Mouse (Mus musculus) cerebellum, adult 9-11 months (tissue): ENCODE measurements around the gene Als2cl.

Source experiments
- DNase-seq: peaks from one replicate; pipeline ENCODE4 v3.0.0; 2022

Als2cl gene

DNA sequence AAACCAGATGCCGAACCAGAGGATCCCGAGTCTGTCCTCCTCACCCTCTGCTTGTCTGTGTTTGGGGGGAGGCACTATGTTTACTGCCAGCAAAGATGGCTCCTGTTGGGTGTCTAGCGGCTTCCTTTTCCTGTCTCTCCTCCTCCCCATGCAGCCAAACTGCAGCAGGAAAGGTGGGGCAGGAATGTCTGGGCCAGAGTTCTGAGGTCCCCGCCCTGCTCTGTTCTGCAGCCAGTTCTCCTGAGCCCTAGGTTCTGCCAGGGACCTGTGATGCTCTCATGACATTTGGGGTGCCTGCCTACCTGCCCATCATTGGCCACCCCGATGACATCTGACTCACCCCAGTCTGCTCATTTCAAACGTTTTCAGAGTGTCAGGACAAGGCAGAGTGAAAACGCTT is 2.3 kb downstream of the Als2cl start:
- no peak for DNase-seq

DNA sequence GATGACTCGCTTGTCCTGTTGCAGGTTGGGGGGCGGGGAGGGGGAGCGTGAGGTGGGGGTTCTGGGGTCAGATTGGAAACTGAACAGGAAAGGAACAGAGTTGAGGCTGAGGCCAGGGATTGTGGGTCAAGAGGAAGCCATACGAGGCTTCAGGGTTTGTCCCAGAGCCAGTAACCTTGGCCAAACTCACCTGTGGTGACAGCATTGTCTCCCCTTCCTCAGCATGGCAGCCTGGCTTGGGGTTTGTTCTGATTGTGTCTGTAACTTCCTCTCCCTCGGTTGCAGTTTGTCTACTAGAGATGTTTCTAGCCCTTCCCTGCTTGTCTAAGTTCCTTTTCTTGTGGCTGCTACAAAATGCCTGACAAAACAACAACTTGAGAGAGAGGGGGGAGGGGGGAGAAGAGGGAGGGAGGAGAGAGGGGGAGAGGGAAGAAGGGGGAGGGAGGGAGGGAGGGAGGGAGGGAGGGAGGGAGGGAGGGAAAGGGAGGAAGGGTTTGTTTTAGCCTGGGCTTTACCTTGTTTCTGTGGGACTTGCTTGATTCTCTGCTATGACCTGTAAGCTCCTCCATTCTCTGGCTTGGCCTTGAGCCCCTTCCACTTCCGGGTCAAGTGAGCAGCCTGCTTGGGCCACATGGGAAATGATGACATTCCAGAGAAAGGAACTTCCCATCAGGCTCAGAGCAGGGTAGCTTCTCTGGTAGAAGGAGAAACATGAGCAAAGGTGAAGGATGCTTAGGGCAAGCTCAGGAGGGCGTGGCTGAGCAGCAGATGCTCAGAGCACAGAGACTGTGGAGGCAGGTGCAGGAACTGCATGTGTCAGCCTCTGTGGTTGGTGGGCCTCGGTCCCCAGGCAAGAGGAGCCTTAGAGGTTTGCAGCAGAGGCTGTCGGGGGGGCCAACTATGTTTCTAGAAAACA is 8.0 kb downstream of the Als2cl start:
- no peak for DNase-seq

DNA sequence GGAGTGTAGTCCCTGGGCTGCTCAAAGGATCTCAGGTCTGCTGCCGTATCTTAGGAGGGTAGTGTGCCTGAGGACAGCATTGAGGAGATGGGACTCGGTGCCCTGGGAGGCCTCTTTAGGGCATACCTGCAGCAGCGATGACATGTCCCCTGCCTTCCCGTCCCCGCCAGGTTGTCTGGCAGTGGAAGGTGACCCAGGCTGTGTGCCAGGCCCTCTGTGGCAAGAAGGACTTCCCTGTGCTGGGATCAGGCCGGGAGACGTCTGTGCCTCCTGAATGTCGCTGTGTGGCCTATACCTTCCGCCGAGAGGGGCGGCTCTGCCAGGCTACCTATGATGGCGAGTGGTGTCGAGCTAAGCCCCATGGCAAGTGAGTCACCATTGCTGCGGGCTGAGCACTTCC is 9.3 kb downstream of the Als2cl start:
- DNase-seq, result no peak

DNA sequence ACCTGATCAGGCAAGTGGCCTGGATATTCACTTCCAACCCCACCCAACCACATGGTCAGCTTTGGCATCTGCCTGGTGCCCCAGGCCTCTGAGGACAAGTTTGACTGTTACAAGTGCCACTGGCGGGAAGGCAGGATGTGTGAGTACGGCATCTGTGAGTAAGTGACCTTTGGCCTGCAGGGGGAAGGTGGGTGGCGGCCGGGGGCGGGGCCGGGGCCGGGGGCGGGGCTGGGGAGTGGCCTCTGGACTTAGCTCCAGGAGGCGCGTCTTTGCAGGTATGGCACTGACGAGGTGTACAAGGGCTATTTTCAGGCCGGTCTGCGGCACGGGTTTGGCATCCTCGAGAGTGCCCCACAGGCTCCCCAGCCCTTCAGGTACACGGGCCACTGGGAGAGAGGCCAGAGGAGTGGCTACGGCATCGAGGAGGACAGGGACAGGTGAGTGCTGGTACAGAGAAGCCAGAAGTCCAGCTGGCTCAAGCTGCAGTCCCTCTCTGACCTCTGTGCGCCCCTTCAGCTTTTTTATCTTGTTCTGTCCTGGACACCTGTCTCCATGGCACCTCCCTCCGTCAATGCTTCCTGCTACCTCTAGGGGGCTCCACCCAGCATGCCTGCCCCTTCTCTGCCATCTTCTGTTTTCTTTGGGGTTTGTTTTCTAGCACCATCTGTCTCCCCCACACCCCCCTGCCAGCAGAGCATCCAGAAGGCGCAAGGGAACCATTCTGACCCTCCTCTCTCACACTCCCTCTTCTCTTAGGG is 10.5 kb downstream of the Als2cl start:
- DNase-seq, result no peak

DNA sequence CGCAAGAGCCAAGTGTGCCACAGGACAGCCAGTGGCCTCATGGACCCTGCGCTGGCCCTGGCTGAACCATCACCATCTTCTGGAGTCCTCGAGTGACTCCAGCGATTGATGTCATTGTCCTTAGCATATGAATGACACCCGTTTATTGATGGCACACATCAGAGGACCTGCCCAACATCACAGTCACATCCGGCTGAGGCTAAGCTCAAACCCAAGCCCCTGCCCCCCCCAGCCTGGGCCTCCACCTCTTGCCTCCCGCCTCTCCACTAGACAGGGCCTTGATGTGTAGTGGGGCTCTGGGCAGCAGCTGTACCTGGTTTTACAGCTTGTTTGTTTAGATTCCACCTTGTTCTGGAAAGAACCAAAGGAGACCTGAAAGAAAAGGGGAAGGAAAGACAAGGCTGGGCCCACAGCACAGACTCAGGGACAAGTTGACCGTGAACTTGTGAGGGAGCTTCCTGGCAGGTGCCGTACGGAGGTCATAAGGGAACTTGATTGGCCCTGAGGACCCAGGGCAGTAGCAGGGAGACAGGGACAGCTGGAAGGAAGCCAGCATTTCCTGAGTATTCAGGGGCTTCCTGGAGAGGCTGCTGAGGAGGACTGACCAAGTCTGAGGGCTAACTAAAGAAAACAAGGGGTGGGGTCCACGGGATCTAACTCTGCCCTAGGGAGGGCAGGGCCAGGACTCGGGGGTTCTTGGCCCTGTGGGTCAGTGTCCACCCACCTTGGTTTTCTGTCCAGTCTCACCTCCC is 11.6 kb downstream of the Als2cl start:
- DNase-seq, result no peak

DNA sequence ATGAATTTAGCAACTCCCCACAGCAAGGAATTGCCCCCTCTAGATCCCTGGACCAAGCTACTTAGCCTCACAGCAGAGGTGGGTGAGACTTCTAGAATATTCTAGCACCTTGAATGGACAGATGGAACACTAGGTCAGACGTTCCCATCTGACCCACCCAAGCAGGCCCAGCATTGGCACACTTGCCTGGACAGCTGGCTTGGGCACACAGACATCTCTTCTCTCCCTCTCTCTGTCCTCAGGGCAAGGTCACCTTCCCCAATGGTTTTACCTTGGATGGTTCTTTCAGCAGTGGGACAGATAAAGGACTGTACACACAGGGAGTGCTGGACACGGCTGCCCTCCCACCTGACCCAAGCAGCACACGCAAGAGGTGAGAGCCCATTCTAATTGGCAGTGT is 12.9 kb downstream of the Als2cl start:
- DNase-seq, result no peak

DNA sequence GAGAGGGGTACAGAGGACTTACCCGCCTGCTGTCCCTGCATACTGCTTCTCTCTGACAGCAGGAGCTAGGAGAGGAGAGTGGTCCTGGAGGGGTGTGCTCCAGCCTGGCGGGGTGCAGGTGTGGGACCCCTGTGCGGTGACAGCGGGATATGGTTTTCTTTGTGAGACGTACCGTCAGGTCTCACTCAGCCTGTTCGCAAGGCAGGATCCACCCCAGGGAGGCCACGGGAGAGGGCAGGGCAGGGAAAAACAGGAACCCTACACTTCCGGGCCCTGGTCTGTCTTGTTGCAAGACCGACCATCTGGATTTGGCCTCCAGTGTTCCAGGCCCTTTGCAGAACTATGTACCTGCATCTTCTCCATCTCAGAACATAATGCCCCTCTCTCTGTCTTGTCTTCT is 13.8 kb downstream of the Als2cl start:
- no peak for DNase-seq

DNA sequence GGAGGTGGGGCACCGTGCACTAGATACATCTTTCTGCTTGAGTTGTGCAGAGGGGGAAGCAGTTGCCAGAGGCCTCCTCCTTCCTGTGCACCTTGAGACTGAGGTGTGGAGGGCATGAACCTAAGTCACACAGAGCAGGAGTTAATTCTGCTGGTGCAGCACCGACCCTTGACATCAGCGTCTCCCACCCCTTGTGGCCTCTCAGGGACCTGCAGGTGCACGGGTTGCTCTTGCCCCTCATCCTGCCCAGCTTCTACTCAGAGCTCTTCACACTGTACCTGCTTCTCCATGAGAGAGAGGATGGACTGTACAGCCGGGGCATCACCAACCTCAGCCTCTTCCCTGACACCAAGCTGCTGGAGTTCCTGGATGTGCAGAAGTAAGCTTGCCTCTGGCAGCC is 15.8 kb downstream of the Als2cl start:
- DNase-seq, result no peak

DNA sequence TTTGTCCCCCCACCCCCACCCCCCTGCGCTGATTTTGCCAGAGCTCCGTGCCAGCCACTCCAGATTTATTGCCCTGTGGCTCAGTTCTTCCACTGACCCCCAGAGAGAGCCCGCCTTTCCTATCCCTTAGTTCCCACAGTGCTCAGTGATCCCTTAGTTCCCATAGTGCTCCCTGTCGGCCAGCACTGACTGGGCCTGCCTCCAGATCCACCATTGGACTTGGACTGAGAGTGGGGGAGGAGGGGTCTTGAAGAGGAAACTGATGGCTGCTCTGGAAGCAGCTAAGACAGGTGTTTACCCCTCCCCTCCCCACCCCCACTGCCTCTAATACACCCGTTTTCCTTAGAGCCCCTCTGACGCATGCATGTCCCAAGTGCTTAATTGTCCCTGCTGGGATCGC is 16.3 kb downstream of the Als2cl start:
- no peak for DNase-seq

DNA sequence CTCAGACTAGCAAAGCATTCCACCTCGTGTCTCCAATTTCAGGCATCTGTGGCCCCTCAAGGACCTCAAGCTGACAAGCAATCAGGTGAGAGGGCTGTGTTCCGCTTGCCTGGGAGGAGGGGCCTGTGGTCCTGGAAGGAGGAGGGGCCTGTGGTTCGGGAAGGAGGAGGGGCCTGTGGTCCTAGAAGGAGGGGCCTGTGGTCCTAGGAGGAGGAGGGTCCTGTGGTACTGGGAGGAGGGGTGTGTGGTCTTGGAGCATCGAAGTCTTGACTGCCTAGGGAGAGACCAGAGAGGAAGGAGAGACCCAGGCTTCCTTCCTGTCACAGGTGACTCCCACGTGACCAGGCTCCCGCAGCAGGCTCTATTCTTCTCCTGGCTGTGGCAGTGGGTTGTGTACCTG is 16.9 kb downstream of the Als2cl start:
- no peak for DNase-seq

DNA sequence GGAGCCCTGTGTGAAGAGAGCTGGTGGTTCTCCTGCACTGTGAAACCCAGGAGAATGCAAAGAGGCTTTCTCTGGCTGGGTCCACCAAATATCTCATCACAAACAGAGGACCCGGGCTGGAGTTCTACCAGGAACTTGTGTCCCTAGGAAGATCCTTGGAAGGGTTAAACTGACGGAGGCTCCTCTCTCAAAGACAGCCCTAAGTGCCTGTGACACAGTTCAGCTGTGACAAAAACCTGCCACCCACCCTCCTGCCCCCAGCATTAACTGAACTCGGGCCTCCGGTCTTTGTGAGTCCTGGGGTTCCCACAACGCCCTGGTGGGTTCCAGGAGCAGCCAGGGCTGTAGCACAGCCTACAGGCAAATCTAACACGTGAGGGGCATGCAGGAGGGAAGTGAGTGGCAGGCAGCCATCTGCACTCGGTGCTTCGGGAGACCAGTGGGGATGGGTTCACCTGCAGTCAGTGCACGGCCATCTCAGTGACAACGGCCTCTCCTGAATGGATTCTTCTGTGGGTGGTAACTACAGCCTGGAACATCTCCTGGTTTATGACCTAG is 19.9 kb downstream of the Als2cl start:
- no peak for DNase-seq

DNA sequence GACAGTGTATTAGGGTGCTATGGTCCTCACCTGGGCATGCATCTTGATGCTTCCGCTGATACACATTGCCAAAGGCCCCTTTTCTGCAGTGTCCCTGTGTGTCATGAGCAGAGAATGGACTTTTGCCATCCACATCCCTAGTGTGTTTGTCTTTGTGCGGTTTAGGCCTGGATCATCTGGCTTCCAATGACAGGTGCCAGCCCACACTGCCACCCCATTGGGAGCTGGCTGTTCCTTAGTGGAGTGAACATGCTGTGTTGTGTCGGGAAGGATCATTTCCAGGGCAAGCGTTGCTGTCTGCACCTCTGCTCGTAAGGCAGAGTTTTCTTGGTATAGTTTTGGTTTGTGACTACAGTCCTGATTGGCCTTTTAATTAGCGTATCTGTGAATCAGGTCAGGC is 21.5 kb downstream of the Als2cl start:
- no peak for DNase-seq

DNA sequence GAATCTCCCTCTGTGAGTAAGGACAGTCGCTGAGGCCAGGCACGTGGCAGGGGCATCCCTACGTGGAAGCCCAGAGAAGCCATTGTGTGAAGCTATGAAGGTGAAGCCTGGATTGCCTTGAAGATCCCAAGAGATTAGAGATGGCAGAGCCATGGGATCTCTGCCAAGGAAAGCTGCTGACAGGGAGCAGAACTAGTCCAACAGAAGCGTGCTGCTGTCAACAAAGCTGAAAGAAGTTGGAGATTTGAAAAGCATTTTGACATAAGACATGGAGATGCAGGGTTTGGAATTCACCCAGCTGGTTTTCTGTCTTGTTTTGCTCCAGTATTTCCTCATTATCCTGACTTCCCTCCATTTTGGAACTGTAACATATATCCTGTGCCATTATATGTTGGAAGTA is 22.6 kb downstream of the Als2cl start:
- no peak for DNase-seq

DNA sequence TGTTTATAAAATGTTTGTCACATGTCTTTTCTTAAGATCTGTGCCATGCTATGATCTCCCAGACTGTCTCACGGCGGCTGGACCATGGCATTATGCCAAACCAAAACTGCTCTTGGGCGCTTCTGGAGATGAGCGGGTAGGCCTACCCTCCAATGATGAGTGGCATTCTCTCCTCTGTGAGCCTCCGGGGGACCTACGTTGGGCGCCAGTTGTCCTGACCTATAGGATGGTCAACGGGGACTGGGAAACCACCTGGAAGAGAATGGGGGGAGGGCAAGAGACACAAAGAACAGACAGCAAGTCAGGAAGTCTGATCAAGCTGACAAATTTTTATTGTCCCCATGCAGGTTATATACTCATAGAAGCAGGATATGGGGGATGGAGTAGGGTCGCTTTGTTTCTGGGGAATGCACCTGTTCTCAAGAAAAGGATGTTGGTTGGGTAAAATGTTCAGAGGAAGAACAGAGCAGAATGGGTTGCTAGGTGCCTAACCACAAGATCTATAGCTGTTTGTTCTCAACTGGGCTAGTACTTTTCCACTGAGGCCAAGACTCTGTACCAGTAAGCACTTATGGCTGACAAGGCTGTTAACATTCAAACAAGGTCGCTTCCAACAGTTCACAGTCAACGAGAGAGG is 27.6 kb downstream of the Als2cl start:
- DNase-seq, result no peak

DNA sequence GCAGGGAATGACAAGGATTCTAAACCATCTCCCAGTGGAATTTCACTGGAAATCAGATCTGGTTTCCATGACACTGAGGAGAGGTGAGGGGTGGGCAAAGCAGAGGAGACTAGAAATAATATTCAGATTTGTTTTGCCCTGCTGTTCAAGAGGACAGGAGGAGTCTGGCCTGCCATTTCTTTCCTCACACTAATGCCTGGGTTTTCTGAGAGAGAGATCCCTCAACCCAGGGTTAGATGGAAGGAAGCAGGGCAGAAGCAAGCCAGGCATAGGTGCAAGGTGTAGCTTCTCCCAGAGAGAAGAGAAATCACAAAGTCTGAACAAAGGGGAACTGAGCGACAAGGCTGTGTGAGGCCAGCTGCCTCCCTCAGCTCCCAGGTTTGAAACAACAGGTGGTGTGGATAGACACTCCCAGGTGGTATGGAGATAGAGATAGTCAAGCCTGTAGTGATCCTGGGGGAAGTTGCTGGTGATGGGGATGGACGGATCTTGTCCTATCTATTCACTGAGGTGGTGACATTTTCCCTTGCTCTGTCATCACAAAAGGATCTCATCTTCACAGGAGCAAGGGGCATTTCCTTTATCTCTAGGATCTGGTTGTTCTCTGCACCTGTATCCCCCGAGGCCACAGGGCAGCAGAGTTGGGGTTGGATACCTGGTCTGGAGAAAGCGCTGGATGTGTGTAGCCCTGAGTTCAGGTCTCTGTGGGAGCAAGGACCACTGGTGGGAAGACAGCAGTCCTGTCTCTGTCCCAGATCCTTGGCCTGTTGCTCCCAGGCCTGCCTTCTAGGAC is 28.4 kb downstream of the Als2cl start:
- DNase-seq, result no peak

DNA sequence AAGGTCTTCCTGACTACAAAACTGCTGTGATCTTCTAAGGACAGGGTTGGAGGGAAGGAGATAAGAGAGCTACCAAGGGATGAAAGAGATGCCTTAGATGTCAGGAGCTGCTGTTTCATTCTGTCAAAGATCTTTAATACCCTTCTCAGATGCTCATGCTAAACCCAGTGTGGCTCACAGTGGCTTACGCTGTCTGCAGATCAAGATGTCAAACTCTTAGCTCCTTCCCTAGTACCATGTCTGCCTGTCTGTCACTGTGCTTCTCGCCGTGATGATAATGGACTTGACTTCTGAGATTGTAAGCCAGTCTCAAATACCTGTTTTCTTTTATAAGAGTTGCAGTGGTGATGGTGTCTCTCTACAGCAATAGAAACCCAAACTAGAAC is 29.0 kb downstream of the Als2cl start:
- DNase-seq, result no peak

DNA sequence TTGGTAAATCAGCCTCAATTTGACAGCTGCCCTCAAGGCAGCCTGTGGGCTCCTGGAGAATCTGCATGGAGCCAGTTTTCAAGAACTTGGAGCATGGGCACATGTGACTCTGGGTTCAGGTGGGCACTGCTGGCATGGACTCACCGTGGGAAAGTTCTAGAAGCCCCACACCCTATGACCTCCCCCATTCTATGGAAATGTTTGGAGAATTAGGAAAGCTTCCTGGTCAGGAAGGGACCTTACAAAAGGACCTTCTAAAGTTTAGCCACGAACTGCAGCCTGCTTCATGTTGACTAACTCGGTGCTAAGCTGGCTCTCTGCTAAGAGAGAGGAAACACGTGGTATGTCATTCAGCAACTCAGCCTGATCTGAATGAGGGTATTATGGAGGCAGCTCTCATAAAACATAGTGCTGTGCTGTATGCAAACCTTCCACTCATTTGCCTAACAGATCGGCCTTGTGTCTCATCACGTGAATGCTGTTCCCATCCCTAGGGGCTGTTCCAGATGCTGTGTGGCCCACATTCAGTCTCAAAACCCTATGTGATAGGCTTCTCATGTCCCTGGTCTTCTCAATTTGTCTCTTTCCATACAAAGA is 29.8 kb downstream of the Als2cl start:
- DNase-seq, result no peak

DNA sequence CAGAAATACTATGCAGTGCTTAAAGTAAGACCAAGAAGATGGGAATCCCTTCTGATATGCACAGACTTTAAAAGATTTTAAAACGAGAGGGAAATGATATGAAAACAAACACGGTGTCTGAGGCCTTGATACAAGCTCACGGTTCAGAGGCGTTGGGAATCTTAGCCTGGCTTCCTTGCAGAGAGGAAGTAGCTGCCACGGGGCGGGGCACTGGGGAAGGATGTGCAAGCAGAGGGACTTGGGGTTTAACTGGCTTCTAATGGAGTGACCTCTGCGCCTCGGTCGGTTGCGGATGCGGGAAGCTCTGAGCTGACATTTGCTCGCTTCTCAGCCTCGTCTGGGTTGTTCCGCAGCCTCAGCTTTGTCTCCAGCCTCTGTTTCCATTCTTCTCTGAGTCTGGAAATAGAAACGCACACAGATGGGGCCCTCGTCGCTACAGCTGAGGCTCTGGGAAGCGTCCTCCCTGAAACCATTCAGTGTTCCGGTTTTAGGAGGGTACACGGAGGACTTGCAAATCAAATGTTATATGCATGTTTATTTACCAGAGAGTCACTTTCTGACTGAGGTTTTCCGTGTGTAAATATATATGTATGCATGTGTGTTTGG is 35.1 kb downstream of the Als2cl start:
- DNase-seq, result no peak

DNA sequence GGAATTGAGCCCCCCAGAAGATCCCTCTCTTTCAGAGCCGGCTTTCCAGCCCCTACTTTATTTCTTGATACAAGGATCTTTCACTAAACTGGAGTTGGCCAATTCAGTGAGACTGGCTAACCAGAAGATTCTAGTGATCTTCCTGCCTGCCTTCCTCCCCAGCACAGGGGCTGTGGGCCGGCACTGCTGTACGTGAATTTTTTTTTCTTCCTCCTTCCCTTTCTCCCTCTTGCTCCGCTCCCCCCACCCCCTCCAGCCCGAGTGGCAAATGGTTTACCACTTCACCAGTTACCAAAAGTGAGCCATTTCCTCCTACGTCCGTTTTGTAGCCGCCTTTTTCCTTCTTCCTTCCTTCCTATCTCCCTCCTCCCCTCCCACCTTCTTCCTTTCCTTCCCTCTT is 35.8 kb downstream of the Als2cl start:
- no peak for DNase-seq

DNA sequence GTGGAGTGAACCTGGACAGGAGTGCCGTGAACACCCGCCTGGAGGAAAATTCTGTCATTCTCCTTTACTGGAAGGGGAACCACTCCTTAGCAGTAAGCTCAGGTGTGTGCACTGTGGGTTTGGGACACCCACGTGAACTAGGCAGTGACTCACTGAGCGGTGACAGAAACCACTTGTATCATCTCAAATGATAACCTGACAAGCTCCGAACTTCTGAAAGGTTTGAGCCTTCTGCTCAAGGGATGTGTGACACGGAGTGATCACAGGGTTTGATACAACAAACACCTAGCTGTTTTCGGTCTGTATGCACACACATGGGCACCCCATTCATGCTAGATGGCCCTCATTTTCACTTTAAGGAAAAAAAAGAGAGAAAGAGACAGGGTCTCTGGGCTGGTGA is 37.1 kb downstream of the Als2cl start, which contains the start of gene Fam240a:
TSS of gene Fam240a (minus strand) at position 76 of the 400 bp plus-strand sequence.
- DNase-seq, result no peak
